Mouse (Mus musculus): Measurements from ENCODE around the gene Nfkbie. TPM values are rescaled to one million over a fixed set of nuclear protein-coding genes. Genes with fewer than 3 reads are reported as not detected.

Gene Nfkbie
- polyA plus RNA-seq (2012; rRNA removed), result 7.2 and 7.6 TPM in 2 replicates

DNA sequence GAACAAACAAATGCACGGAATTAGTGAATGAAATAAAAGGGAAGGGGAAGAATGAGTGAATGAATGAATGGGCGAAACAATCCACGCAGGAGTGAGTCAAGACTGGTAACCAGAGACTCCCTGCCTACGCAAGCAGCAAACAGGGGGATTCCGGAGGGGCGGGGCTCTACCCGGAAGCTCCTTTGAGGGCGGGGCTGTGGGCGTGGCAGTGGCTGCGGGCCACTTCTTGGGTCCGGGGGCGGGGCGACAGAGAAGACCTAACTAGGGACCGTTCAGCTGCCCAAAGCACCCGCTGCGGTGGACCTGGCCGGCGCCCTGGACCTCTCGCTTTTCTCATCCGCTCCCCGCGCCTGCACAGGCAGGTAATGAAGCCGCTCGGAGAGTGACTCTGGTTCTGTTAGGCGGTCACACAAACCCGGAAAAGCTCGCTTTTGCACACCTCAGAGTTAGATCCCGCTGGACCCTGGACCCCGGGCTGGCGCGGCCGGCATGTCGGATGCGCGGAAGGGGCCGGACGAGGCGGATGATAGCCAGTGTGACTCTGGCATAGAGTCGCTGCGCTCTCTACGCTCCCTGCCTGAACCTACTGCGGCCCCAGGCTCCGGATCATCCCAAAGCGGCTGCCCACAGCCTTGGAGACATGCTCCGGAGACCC, at the start of gene Nfkbie:
Gene Nfkbie (plus strand): TSS at position 252 of the 655 bp plus-strand sequence.

DNA sequence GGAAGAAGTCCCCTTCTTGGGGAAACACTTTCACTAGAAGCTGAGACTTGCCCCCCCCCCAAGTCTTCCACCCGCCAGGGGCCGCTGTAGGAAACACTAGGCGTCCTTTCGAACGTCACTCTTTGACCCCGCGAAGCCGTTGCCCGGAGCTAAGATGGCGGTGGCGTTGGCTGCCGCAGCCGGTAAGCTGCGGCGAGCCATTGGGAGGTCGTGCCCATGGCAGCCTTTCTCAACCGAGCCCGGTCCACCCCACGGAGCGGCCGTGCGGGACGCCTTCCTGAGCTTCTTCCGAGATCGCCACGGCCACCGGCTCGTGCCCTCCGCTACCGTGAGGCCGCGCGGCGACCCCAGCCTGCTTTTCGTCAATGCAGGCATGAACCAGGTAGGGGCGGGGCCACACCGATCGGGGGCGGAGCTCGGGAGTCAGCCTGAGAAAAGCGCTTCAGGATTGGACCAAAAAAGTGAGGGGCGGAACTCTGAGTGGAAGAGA, 48.8 kb upstream of the Nfkbie start, which contains the start of gene Aars2:
Gene Aars2 (plus strand): TSS at position 142 of the 490 bp plus-strand sequence.

DNA sequence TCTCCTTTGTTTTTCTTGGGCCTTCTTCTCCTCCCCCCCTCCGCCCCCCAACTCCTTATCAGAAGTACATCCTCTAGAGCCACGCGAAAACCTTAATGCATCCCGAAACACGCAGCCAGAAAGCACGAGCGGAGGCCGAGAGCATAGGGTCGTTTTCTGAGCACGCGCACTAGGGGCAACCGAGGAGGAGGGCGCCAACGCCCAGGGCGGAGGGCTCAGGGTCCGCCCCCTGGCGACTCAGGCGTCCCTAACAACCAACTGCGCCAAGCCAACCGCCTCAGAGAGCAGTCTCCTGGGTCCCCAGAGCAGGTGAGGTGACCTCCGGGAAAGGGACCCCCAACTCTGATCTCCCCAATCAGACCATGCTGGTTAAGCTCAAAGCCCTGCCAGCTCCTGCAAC, 32.2 kb upstream of the Nfkbie start, which contains the start of gene Tcte1:
Gene Tcte1 (plus strand): TSS at position 172 of the 400 bp plus-strand sequence.

DNA sequence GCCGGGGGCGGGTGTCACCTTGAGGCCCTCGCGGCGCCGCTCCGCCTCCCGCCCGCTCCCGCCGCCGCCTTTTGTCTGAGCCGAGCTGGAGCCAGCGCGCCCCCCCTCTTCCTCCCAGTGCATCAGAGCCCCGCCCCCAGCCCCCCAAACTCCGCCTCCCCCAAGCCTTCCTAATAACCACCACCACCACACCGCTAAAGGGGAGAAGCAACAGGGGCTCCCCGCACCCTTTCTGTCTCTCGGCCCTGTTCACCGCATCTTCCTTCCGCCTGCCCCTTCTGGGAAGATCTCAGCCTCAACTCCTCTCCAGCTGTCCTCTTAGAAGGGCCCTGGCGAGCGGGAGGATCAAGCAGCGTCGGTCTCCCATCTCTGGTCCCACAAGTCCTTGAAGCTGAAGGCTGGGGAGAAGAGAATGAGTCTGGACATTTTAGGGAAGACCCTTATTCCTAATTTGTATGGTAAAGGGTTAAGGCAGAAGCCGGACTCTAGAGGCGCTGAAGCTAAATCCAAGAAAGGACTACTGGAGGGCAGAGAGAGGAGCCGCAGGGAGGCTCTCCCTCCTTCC, 5.8 kb upstream of the Nfkbie start, which contains the start of gene Tmem151b:
Gene Tmem151b (minus strand): TSS at position 61 of the 565 bp plus-strand sequence.

DNA sequence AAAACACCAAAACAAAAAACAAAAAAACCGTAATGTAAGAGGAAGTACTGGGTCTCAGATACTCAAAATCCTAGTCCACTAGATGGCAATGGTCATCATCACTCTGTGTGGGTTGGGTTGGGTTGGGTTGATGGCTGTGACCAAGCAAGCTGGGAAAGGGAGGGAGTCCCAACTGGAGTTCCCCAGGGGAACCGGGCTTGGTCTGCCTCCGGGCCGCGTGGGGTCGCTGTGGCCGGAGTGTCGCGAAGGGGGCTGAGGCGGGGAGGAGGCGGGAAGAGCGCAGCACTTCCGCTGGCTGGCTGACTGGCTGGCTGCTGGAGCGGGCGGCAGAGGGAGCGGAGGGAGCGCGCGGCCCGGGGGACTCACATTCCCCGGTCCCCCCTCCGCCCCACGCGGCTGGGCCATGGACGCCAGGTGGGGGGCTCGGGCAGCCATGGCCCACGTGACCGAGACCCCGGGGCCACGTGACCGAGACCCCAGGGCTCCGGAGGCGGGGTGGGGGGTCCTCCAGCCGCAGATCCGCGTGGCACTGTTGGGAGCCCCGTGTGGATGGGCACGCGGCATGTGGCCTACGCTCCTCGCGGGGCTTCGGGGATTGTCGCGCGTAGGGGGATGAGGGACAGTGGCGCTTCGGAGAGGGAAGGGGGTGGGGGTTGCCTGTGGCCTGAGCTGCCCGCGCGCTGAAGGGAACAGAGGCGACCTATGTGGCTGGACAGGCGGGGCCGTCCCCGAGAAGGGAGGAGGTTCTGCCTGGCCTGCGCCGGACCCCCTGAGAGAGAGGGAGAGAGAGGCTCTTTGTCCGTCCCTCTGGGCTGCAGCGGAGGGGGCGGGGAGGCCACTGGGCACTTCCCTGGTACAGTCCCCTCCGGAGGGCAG, 8.4 kb downstream of the Nfkbie start, which contains the start of gene Slc35b2:
Gene Slc35b2 (plus strand): TSS at position 220 of the 876 bp plus-strand sequence.

DNA sequence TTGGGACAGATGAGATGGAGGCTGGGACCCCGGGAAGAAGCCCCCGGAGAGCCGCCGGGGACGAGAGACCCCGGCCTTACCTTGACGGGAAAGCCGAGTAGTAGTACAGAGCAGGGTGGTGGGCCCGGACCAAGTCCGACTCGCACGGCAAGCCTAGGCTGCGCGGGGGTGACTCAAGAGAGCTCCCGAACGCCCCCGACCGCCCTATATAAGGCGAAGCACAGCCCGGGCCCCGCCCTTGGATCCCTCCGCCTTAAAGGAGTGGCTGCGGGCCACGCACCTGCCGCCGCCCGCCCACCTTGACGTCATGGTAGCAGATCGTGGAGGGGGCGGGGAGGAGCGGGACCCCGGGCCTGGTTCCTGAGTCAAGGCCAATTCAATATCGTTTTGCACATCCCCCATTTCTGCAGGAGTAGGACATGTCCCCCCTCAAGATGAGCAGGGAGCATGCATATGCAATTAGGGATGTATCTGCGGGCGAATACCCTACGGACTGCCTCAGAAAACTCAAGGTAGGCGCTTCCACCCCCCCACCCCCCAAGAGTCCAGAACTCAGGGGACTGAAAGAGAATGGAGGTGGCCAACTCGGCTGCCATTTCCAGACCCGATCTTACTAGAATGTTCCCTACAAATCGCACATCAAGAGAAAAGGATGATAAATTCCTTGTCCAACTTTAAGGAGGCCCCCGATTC, 17.7 kb downstream of the Nfkbie start, which contains the start of gene Hsp90ab1:
Gene Hsp90ab1 (minus strand): TSS at position 185 of the 693 bp plus-strand sequence.

DNA sequence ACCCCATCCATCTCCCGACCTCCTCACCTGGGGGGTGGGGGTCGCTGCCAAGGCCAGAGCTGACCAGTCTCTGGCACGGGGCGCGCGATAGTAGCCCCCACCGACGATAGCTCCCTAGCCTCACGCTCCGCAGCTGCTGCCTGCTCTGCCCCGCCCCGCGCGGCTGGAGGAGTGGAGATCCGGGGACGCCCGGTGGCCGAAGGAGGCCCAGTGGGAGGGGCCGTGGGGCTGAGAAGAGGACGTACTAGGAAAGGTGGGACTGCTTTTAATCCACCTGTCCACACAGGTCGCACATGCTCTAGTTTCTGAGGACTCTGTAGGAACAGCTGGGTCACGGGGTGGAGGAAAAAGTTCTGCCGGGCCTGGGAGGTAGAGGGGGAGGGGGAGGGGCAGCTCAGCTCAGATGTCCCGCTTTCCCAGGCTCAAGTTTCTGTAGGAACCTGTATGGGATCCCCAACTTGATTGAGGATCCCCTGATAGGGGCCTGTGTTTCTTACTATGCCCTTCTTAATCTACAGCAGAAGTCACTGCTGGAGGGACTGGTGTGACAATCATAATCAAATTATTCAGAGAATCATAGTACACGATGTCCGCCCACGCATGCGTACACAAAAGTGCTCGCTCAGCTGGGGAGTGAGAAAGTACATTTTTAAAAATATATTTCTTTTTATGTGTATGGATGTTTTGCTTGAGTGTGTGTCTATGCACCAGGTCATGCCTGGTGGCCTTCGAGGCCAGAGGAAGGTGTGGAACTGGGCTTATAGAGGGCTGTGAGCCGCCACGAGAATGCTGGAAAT, 44.1 kb downstream of the Nfkbie start, which contains the start of gene Slc29a1:
Gene Slc29a1 (minus strand): TSS at position 161 of the 797 bp plus-strand sequence.

DNA sequence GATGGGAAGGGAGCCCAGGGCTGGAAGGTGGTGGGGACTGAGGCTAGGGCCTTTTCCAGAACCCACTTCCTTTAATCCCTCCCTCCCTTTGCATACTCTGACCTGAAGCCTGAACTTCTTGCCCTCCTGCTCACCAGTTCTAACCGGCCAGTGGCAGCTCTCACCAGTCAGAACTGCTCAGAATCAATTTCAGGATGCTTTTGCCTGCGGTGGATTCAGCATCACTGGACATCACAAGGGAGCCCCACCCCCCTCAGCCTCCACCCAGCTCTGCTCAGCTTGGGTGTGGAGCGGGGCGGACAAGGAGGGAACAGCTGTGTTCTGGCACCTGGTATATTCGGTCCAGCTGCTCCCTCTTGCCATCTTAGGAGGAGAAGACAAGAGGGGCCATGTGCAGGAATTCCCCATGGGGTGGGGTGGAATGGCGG, 46.4 kb downstream of the Nfkbie start, which contains the start of gene Mymx:
Gene Mymx (minus strand): TSS at position 226 of the 428 bp plus-strand sequence.

Other genes starting within 250 kb of the Nfkbie start
- gene Cdc5l, start 122.0 kb upstream of the Nfkbie start, polyA plus RNA-seq (2012; rRNA removed), result 5.3 and 6.6 TPM in 2 replicates
- 0.10 TPM in 1 of 2 replicates, not detected in the other for gene Spats1, start 80.3 kb upstream of the Nfkbie start, polyA plus RNA-seq (2012; rRNA removed)
- 22.8 and 27.8 TPM in 2 replicates for gene Aars2, start 48.9 kb upstream of the Nfkbie start, polyA plus RNA-seq (2012; rRNA removed)
- 0.05 and 0.07 TPM in 2 replicates for gene Tcte1, start 32.3 kb upstream of the Nfkbie start, polyA plus RNA-seq (2012; rRNA removed)
- gene Tmem151b, start 6.0 kb upstream of the Nfkbie start, polyA plus RNA-seq (2012; rRNA removed), result 0.98 and 1.2 TPM in 2 replicates
- 248 and 269 TPM in 2 replicates for gene Slc35b2, start 8.2 kb downstream of the Nfkbie start, polyA plus RNA-seq (2012; rRNA removed)
- gene Hsp90ab1, start 17.6 kb downstream of the Nfkbie start, polyA plus RNA-seq (2012; rRNA removed), result 224 and 250 TPM in 2 replicates
- 89.4 and 90.9 TPM in 2 replicates for gene Slc29a1, start 43.9 kb downstream of the Nfkbie start, polyA plus RNA-seq (2012; rRNA removed)
- not detected in 2 replicates for gene Mymx, start 46.4 kb downstream of the Nfkbie start, polyA plus RNA-seq (2012; rRNA removed)
- gene Capn11, start 103.6 kb downstream of the Nfkbie start, polyA plus RNA-seq (2012; rRNA removed), result not detected in 2 replicates
- 218 and 256 TPM in 2 replicates for gene Mrpl14, start 130.6 kb downstream of the Nfkbie start, polyA plus RNA-seq (2012; rRNA removed)
- gene Tmem63b, start 131.2 kb downstream of the Nfkbie start, polyA plus RNA-seq (2012; rRNA removed), result 120 and 148 TPM in 2 replicates
- gene 1600014C23Rik, start 178.1 kb downstream of the Nfkbie start, polyA plus RNA-seq (2012; rRNA removed), result not detected in 2 replicates

Measured in colon, adult 2 months (tissue).